Mouse (Mus musculus): Measurements from ENCODE around the gene Gtf2ird1. TPM values are rescaled to one million over a fixed set of nuclear protein-coding genes. Genes with fewer than 3 reads are reported as not detected.

The Gtf2ird1 gene
- polyA plus RNA-seq, 1 experiment from 2014 or later = 74.5 TPM

DNA sequence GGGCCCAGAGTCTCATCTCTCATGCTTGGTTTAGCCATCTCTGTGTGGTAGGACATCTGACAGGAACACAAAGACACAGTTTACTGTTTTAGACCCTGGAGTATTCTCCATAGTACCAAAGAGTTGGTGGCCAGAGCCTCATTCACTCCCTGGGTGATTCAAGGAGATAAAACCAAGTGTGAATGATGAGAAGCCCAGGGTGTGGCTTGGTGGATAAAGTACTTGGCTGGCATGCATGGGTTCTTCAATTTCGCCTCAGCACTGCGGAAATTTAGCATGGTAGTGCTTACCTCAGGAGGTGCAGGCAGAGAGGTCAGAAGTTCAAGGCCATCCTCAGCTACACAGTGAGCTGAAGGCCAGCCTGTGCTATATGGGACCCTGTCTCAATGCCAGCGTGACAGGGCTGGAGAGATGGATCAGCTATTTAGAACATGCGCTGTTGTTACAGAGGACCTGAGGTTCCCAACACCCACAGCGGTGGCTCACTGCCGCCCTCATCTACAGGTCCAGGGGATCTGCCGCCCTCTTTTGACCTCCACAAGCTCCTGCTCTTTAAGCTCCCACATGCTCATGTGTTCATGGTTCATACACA is 13.1 kb upstream of the Gtf2ird1 start:
- Histone ChIP-seq H3K9me3 (no peaks in the 10 kb centered on the region), H3K36me3 (no peaks in the 10 kb centered on the region), H3K4me2 (no peak overlapping the region), H3K4me1 (replicated peaks) (peaks cover 15% of the 10 kb centered on the region), H3K4me3 (no peak overlapping the region), H3K9ac (no peak overlapping the region), H3K27ac (no peak overlapping the region), H3K27me3 (no peaks in the 10 kb centered on the region)
- ATAC-seq (ENCODE audit: low FRiP score) = no peak
- WGBS = 83% methylated on average over 7 of the region's 7 CpGs

DNA sequence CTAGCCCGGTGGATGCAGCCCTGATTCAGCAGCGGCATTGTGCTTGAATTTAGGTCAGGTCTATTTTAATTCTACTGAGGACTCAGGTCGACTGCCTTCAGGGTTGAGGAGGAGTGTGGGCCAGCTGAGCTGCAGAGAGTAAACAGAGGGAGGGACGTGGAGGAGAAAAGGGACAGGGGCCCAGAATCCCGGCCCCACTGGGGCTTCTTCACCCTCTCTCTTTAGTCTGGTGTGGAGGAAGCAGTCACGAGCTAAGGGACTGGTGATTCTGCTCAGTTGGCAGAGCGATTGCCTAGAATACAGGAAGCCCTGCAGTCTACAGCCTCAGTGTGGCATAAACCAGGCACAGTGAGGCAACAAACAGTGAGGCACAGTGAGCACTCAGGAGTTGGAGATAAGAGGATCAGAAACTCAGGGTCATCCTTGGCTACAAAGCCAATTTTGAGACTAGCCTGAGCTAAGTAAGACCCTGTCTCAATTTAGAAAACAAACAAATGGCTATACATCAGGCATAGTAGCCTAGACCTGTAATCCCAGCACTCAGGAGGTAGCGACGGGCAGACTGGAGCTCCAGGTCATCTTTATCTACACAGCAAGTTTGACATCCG is 11.7 kb upstream of the Gtf2ird1 start:
- no peak for ATAC-seq (ENCODE audit: low FRiP score)
- H3K27me3 ChIP-seq = no peaks in the 10 kb centered on the region
- H3K4me2 ChIP-seq = no peak overlapping the region
- no peaks in the 10 kb centered on the region for H3K36me3 ChIP-seq
- H3K4me3 ChIP-seq = no peak overlapping the region
- WGBS = 78% methylated on average over 10 of the region's 10 CpGs
- 0 out of 2 replicates have a peak overlapping the region, but pooled peaks have one; percentile 30 for H3K27ac ChIP-seq
- H3K9ac ChIP-seq = no peak overlapping the region
- peaks cover 15% of the 10 kb centered on the region for H3K4me1 ChIP-seq (replicated peaks)
- no peaks in the 10 kb centered on the region for H3K9me3 ChIP-seq

DNA sequence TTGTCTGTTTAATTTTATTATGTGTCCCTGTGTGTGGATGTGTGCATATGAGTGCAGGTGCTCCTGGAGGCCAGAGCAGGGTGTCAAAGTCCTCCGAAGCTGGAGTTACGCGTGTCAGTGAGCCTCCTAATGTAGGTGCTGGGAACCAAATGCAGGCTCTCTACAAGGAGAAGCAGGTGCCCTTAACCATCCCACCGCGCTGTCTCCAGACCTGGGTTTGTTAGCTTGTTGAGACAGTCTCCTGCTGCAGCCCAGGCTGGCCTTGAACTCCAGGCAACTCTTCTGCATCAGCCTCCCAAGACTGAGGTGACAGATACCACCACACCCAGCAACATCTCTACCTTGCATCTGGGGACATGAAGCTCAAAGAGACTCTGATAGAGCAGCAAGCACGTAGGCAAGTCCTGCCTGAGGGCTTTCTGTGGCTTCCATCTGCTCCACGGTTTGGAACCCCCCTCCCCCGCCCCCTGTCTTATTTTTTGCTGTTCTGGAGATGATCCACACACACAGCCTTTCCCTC is 10.6 kb upstream of the Gtf2ird1 start:
- Histone ChIP-seq H3K4me2 (no peak overlapping the region), H3K9me3 (no peaks in the 10 kb centered on the region), H3K36me3 (no peaks in the 10 kb centered on the region), H3K27me3 (no peaks in the 10 kb centered on the region), H3K4me1 (replicated peaks) (peaks cover 15% of the 10 kb centered on the region), H3K4me3 (no peak overlapping the region), H3K27ac (peak overlapping the region; percentile 85), H3K9ac (no peak overlapping the region)
- 57% methylated on average over 8 of the region's 8 CpGs for WGBS
- ATAC-seq (ENCODE audit: low FRiP score) = peak; percentile 53; the same call in 1 of the 2 replicates

DNA sequence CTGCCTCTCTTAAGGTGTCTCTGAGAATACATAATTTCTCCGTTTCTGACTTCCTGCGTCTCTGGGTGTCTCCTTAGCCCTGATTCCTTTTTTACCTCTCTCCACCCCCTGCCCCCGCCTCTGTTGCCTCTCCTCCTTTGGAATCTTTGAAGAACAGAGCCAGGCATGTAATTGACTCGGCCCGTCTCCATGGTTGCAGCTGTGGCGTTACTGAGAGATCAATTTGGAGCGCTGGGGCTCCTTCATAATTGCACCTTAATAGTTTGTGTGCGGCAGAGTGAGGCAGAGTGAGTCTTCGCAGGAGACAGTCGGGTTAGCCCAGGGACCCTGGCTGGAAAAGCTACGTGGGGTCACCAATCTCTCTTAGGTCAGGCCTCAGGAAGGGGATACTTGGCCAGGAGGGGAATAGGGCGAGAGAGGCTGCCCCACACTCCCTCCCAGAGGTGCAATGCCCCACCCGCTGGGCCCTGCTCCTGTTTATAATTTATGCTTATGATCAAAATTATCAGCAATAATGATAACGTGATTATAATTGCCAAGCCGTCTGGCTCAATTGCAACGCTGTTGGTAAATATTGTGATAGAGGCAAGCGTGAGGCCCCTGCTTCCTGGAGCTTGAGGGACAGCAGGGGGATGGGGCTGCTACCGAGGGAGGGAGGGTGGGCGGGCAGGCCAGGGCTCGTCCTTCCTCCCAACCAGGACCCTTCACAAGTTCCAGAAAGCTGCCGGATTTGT is 9.9 kb upstream of the Gtf2ird1 start:
- WGBS = 12% methylated on average over 21 of the region's 21 CpGs
- H3K4me2 ChIP-seq = peak overlapping the region; percentile 34
- H3K36me3 ChIP-seq = no peaks in the 10 kb centered on the region
- no peaks in the 10 kb centered on the region for H3K9me3 ChIP-seq
- H3K4me3 ChIP-seq = no peak overlapping the region
- peak overlapping the region; percentile 85 for H3K27ac ChIP-seq
- H3K9ac ChIP-seq = peak overlapping the region; percentile 29; the same call in 1 of the 2 replicates
- ATAC-seq (ENCODE audit: low FRiP score) = peak; percentile 62
- H3K4me1 ChIP-seq (replicated peaks) = peaks cover 15% of the 10 kb centered on the region
- no peaks in the 10 kb centered on the region for H3K27me3 ChIP-seq

DNA sequence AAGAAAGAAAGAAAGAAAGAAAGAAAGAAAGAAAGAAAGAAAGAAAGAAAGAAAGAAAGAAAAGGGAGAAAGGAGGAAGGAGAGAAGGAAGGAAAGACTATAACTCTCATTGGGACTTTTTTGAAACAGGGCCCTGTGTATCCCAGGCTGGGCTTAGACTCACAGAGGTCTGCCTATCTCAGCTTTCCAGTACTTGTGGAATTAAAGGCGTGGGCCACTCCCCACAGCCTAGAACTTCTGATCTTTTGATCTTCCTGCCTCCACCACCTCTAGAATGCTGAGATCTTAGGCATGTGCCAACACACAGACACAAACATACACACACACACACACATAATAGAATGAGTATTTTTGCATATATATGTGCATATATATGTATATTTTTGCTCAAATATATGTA is 8.7 kb upstream of the Gtf2ird1 start:
- Histone ChIP-seq H3K9me3 (no peaks in the 10 kb centered on the region), H3K27me3 (no peaks in the 10 kb centered on the region), H3K27ac (no peak overlapping the region), H3K9ac (no peak overlapping the region), H3K4me2 (no peak overlapping the region), H3K4me1 (replicated peaks) (peaks cover 15% of the 10 kb centered on the region), H3K4me3 (no peak overlapping the region), H3K36me3 (no peaks in the 10 kb centered on the region)
- 88% methylated on average over 1 of the region's 1 CpGs for WGBS
- ATAC-seq (ENCODE audit: low FRiP score) = no peak

- Histone ChIP-seq H3K27me3 (no peaks in the 10 kb centered on the region), H3K4me1 (replicated peaks) (peaks cover 15% of the 10 kb centered on the region), H3K4me3 (no peak overlapping the region), H3K9me3 (no peaks in the 10 kb centered on the region), H3K9ac (no peak overlapping the region), H3K36me3 (no peaks in the 10 kb centered on the region), H3K4me2 (no peak overlapping the region), H3K27ac (no peak overlapping the region)
- WGBS = 91% methylated on average over 5 of the region's 5 CpGs
- no peak for ATAC-seq (ENCODE audit: low FRiP score)
Measured at GRCm38 (mm10) chr5:134464225-134464624, 7.7 kb upstream of the Gtf2ird1 start.

DNA sequence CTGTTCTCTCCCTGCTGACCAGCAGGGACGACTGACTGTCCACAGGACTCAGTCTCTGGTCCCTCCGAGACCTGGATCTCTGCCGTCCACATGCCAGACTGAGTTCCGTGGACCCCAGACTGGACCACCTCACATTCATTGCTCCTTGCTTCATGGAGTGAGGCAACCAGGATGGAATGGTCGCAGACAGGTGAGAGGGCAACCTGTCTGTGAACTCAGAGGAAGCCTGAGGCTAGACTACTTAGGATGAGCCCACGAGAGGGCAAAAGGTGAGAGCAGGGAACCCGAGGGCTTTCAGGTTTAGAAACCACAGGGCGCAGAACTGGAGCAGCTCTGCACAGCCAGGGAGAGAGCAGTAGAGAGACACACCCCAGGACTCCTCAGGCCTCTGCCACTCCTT is 6.2 kb upstream of the Gtf2ird1 start:
- H3K4me3 ChIP-seq = no peak overlapping the region
- H3K4me1 ChIP-seq (replicated peaks) = peaks cover 15% of the 10 kb centered on the region
- no peak overlapping the region for H3K27ac ChIP-seq
- no peaks in the 10 kb centered on the region for H3K27me3 ChIP-seq
- 80% methylated on average over 8 of the region's 8 CpGs for WGBS
- no peaks in the 10 kb centered on the region for H3K9me3 ChIP-seq
- ATAC-seq (ENCODE audit: low FRiP score) = no peak
- H3K36me3 ChIP-seq = no peaks in the 10 kb centered on the region
- H3K9ac ChIP-seq = no peak overlapping the region
- H3K4me2 ChIP-seq = no peak overlapping the region

DNA sequence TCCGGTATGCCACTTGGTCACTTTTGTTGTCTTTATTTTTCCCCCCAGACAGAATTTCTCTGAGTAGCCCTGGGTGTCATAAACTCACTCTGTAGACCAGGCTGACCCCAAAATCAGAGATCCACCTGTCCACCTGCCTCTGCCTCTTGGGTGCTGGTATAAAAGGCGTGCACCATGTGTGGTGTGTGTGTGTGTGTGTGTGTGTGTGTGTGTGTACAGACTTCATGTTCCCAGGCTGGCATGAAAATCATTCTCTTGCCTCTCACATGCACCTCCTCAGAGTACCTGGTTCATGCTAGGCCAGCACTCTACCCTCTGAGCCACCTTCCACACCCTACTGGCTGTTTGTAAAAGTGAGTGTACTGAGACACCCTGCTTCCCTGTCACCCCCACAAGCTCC is 5.8 kb upstream of the Gtf2ird1 start:
- H3K27ac ChIP-seq = no peak overlapping the region
- H3K36me3 ChIP-seq = no peaks in the 10 kb centered on the region
- no peaks in the 10 kb centered on the region for H3K27me3 ChIP-seq
- no peak overlapping the region for H3K4me2 ChIP-seq
- H3K4me1 ChIP-seq (replicated peaks) = peaks cover 15% of the 10 kb centered on the region
- 90% methylated on average over 2 of the region's 2 CpGs for WGBS
- no peak for ATAC-seq (ENCODE audit: low FRiP score)
- H3K9me3 ChIP-seq = no peaks in the 10 kb centered on the region
- no peak overlapping the region for H3K4me3 ChIP-seq
- H3K9ac ChIP-seq = no peak overlapping the region

DNA sequence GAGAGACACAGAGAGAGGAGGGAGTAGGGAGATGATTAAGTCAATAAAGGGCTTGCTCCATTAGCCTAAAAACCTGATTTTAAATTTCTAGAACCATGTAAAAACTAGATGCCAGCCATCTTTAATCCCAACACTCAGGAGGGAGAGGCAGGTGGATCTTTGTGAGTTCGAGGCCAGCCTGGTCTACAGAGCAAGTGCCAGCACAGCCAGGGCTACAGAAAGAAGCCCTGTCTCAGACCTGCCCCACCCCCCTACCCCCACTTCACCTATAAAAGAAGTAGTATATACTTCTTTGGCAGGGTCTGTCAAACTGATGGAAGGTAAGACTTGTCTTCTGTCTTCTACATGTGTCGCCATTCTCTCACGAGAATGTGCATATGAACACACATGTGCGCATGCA is 4.0 kb upstream of the Gtf2ird1 start:
- WGBS = 98% methylated on average over 4 of the region's 4 CpGs
- no peak for ATAC-seq (ENCODE audit: low FRiP score)

DNA sequence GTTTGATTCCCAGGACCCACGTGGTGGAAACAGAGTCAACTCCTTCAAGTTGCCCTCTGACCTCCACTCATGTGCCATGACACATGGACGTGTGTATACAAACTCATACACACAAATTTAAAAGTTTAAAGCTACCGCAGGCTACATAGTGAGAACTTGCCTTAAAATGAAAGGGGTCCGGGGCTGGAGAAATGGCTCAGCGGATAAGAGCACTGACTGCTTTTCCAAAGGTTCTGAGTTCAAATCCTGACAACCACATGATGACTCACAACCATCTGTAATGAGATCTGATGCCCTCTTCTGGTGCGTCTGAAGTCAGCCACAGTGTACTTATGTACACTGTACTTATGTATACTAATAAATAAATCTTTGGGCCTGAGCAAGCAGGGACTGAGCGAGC is 2.6 kb upstream of the Gtf2ird1 start:
- H3K9me3 ChIP-seq = no peaks in the 10 kb centered on the region
- H3K27me3 ChIP-seq = no peaks in the 10 kb centered on the region
- no peaks in the 10 kb centered on the region for H3K36me3 ChIP-seq
- peaks cover 14% of the 10 kb centered on the region for H3K4me1 ChIP-seq (replicated peaks)
- 87% methylated on average over 7 of the region's 7 CpGs for WGBS
- no peak overlapping the region for H3K27ac ChIP-seq
- no peak overlapping the region for H3K4me2 ChIP-seq
- no peak overlapping the region for H3K9ac ChIP-seq
- no peak for ATAC-seq (ENCODE audit: low FRiP score)
- no peak overlapping the region for H3K4me3 ChIP-seq

More for the DNA sequence above, 4.0 kb upstream of the Gtf2ird1 start:
- no peaks in the 10 kb centered on the region for H3K36me3 ChIP-seq
- no peak overlapping the region for H3K4me2 ChIP-seq
- no peaks in the 10 kb centered on the region for H3K9me3 ChIP-seq
- no peak overlapping the region for H3K9ac ChIP-seq
- no peak overlapping the region for H3K27ac ChIP-seq
- H3K27me3 ChIP-seq = no peaks in the 10 kb centered on the region
- H3K4me1 ChIP-seq (replicated peaks) = no peaks in the 10 kb centered on the region
- no peak overlapping the region for H3K4me3 ChIP-seq

GRCm38 (mm10) chr5:134458416-134458815 is 1.9 kb upstream of the Gtf2ird1 start:
- H3K4me2 ChIP-seq = no peak overlapping the region
- H3K27me3 ChIP-seq = no peaks in the 10 kb centered on the region
- H3K4me1 ChIP-seq (replicated peaks) = peaks cover 21% of the 10 kb centered on the region
- no peaks in the 10 kb centered on the region for H3K36me3 ChIP-seq
- H3K4me3 ChIP-seq = no peak overlapping the region
- no peak overlapping the region for H3K9ac ChIP-seq
- no peaks in the 10 kb centered on the region for H3K9me3 ChIP-seq
- H3K27ac ChIP-seq = no peak overlapping the region
- 85% methylated on average over 3 of the region's 3 CpGs for WGBS
- ATAC-seq (ENCODE audit: low FRiP score) = no peak

DNA sequence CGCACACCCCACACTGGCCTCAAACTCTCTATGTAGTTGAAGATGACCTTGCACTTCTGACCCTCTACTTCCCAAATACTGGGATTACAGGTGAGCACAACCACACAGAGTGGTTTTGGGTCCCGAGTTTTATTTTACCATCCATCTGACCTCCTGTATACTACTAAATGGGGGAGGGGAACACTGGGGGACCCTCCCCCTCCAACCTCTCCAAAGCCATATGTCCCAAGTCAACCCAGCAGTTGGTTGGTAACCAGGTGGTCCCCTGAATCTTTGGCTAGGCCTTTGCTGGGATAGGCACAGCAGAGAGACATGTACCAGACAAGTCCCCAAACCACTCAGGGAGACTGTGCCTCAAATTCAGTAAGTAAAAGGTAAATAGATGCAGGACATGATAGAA is 855 bp upstream of the Gtf2ird1 start:
- no peaks in the 10 kb centered on the region for H3K9me3 ChIP-seq
- H3K27me3 ChIP-seq = no peaks in the 10 kb centered on the region
- peak overlapping the region; percentile 94; the same call in 1 of the 2 replicates for H3K27ac ChIP-seq
- ATAC-seq (ENCODE audit: low FRiP score) = no peak
- peaks cover under 1% of the 10 kb centered on the region; the same call in 1 of the 2 replicates for H3K36me3 ChIP-seq
- peak overlapping the region; percentile 76; the same call in 1 of the 2 replicates for H3K4me3 ChIP-seq
- 95% methylated on average over 2 of the region's 2 CpGs for WGBS
- H3K4me2 ChIP-seq = no peak overlapping the region
- no peak overlapping the region for H3K9ac ChIP-seq
- H3K4me1 ChIP-seq (replicated peaks) = peaks cover 26% of the 10 kb centered on the region
